Mouse (Mus musculus): ENCODE data around the gene Slc6a4. TPM values are rescaled to one million over a fixed set of nuclear protein-coding genes. Genes with fewer than 3 reads are reported as not detected.

Gene Slc6a4
- total and polyA plus RNA-seq, 3 experiments = not detected

DNA sequence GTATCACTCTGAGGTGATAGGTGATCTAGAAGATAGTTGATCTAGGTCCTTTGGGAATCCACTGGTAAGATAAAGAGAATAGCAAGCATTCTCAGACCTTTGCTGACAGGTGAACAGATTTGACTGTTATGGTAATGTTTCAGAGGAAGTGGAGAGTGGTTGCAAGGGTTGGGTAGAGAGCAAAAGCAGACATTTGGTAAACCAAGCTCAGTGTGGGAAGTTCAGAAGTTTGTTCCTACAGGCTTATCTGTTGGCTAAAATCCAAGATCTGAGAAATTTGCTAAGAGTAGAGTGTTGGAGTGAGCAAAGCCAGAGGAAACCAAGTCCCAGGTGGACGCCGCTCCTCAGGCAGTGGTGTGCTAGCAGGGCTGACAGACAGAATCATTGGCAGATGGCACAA, 28.1 kb upstream of the Slc6a4 start:
- DNase-seq (ENCODE audit: low read depth, low spot score) = peak; percentile 68

DNA sequence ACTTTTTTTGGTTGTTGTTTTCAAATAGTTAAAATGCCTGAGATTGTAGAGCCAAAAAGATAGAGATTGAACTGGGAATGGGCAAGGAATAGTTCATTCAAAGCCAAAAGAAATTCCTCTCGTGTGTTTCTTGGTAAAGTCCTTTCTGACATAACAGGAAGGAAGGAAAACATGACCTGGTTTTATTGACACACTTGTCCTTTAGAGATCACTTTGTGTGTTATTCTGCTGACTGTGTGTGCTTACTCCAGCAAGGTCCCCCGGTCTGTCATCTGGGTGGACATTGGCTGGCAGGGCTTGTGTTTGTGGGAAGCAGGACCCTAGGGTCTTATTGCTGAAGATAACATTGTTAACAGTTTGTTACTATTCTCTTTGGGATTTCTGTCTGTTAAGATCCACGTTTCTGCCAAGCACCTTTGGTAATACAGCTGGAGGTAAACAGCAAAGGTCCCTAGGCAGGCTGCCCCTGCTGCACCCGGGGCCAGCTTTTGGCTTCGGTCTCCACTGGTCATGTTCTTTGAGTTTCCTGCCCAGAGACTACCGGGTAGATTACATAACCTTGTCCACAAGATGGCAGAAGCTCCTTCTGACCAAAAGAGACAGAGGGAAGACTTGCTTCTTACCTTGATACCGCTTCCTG, 23.6 kb upstream of the Slc6a4 start:
- TF ChIP-seq MYB (IDR thresholded peaks at IDR 0.05; ENCODE audit: low read depth, low read length) = no peak
- no peak for TF ChIP-seq E2F4 (IDR thresholded peaks at IDR 0.05; ENCODE audit: borderline replicate concordance, low read depth, low read length)
- TF ChIP-seq RAD21 (IDR thresholded peaks at IDR 0.05; ENCODE audit: low read depth, low read length) = no peak
- no peak for TF ChIP-seq ELF1 (IDR thresholded peaks at IDR 0.05; ENCODE audit: low read depth, low read length)
- TF ChIP-seq TAL1 (IDR thresholded peaks at IDR 0.05; ENCODE audit: low read length) = no peak
- TF ChIP-seq SMC3 (IDR thresholded peaks at IDR 0.05; ENCODE audit: low read depth, low read length) = no peak
- TF ChIP-seq MYC (IDR thresholded peaks at IDR 0.05; ENCODE audit: low read depth, low read length) = no peak
- H3K4me3 ChIP-seq (ENCODE audit: control insufficient read depth in 1 of 2, insufficient read depth in 1 of 2, low read depth in 2 of 2, low read length in 2 of 2) = no peak overlapping the region
- H3K4me1 ChIP-seq (ENCODE audit: control insufficient read depth in 1 of 2, insufficient read depth in 2 of 2, low read length in 2 of 2) = peaks cover 0 to 3% of the 10 kb centered on the region in 2 experiments; a peak in 2 of 4 replicates
- no peaks in the 10 kb centered on the region for H3K9me3 ChIP-seq (replicated peaks; ENCODE audit: insufficient read depth, low read length)
- H3K9ac ChIP-seq (ENCODE audit: control insufficient read depth, low read depth, low read length, poor library complexity, severe bottlenecking) = no peak overlapping the region
- no peaks in the 10 kb centered on the region for H3K79me2 ChIP-seq (ENCODE audit: control insufficient read depth, insufficient read depth, low read length, poor library complexity)
- H3K36me3 ChIP-seq (ENCODE audit: control insufficient read depth in 1 of 2, insufficient read depth in 2 of 2, low read length in 2 of 2) = peaks cover 9 to 17% of the 10 kb centered on the region in 2 experiments
- DNase-seq (ENCODE audit: low read depth, low spot score) = no peak
- H3K27ac ChIP-seq (ENCODE audit: control insufficient read depth, low read depth, low read length) = no peak overlapping the region
- no peaks in the 10 kb centered on the region for H3K27me3 ChIP-seq (ENCODE audit: control insufficient read depth in 1 of 2, insufficient read depth in 2 of 2, low read length in 2 of 2)

More for the DNA sequence above, 28.1 kb upstream of the Slc6a4 start:
- H3K9me3 ChIP-seq (replicated peaks; ENCODE audit: insufficient read depth, low read length) = no peaks in the 10 kb centered on the region
- H3K79me2 ChIP-seq (ENCODE audit: control insufficient read depth, insufficient read depth, low read length, poor library complexity) = no peaks in the 10 kb centered on the region
- no peak overlapping the region for H3K9ac ChIP-seq (ENCODE audit: control insufficient read depth, low read depth, low read length, poor library complexity, severe bottlenecking)
- H3K27ac ChIP-seq (ENCODE audit: control insufficient read depth, low read depth, low read length) = no peak overlapping the region
- peaks cover 0 to 9% of the 10 kb centered on the region in 2 experiments; a peak in 2 of 4 replicates for H3K4me1 ChIP-seq (ENCODE audit: control insufficient read depth in 1 of 2, insufficient read depth in 2 of 2, low read length in 2 of 2)
- H3K4me3 ChIP-seq (ENCODE audit: control insufficient read depth in 1 of 2, insufficient read depth in 1 of 2, low read depth in 2 of 2, low read length in 2 of 2) = no peak overlapping the region
- H3K36me3 ChIP-seq (ENCODE audit: control insufficient read depth in 1 of 2, insufficient read depth in 2 of 2, low read length in 2 of 2) = peaks cover 15 to 42% of the 10 kb centered on the region in 2 experiments
- no peak for TF ChIP-seq ZNF384 (IDR thresholded peaks at IDR 0.05; ENCODE audit: low read depth, low read length)
- peak; percentile 58 for TF ChIP-seq GATA1 (IDR thresholded peaks at IDR 0.05; ENCODE audit: low read depth, low read length)
- no peak for TF ChIP-seq SMC3 (IDR thresholded peaks at IDR 0.05; ENCODE audit: low read depth, low read length)
- no peak for TF ChIP-seq ZC3H11A (IDR thresholded peaks at IDR 0.05; ENCODE audit: low read depth, low read length)
- TF ChIP-seq ETS1 (IDR thresholded peaks at IDR 0.05; ENCODE audit: low read depth, low read length) = peak; percentile 62; the same call in 1 of the 2 replicates
- TF ChIP-seq MAFK (IDR thresholded peaks at IDR 0.05; ENCODE audit: borderline replicate concordance, low read depth, low read length) = no peak
- TF ChIP-seq EP300 (IDR thresholded peaks at IDR 0.05; ENCODE audit: low read depth in 1 of 2, low read length in 2 of 2) = peak in 1 of 2 experiments; percentile 50; a peak in 2 of 4 replicates
- TF ChIP-seq CHD2 (IDR thresholded peaks at IDR 0.05; ENCODE audit: low read length) = no peak
- no peak for TF ChIP-seq POLR2AphosphoS5 (IDR thresholded peaks at IDR 0.05; ENCODE audit: borderline replicate concordance, low read depth, low read length)
- no peak for TF ChIP-seq BHLHE40 (IDR thresholded peaks at IDR 0.05; ENCODE audit: borderline replicate concordance, low read depth, low read length)
- TF ChIP-seq RCOR1 (IDR thresholded peaks at IDR 0.05; ENCODE audit: low read depth, low read length) = peak; percentile 68; the same call in 1 of the 2 replicates
- no peaks in the 10 kb centered on the region for H3K27me3 ChIP-seq (ENCODE audit: control insufficient read depth in 1 of 2, insufficient read depth in 2 of 2, low read length in 2 of 2)
